Mouse (Mus musculus) brain, embryonic 18.5 days (tissue): ENCODE measurements around the gene Mus81.
"Not testable (repeated sequence)": the region's sequence is repeated elsewhere in the genome, so short reads cannot be mapped to it uniquely, and the experiment has no call there.

ENCODE experiments used
- DNase-seq: peaks from one replicate; pipeline ENCODE4 v3.0.0-alpha.2; 2012; ENCODE audit warnings: low read depth, low spot score

Mus81 gene

GRCm38 (mm10) chr19:5487768-5488550 lies at the start of gene Mus81:
Mus81 (minus strand) TSS chr19:5488402.
- peak; percentile 89 for DNase-seq

- DNase-seq = no peak
These were observed 44.3 kb upstream of the Mus81 start for GRCm38 (mm10) chr19:5532520-5532919.

GRCm38 (mm10) chr19:5530138-5530524 lies 41.9 kb upstream of the Mus81 start:
- no peak for DNase-seq

- DNase-seq = peak; percentile 24
These were observed 41.3 kb upstream of the Mus81 start for GRCm38 (mm10) chr19:5529325-5530137.

- DNase-seq = no peak
These were observed 37.0 kb upstream of the Mus81 start for GRCm38 (mm10) chr19:5525204-5525603.

- no peak for DNase-seq
These were observed 30.5 kb upstream of the Mus81 start for GRCm38 (mm10) chr19:5518721-5519120.

- no peak for DNase-seq
These were observed 28.8 kb upstream of the Mus81 start for GRCm38 (mm10) chr19:5516906-5517505.

GRCm38 (mm10) chr19:5515840-5516777 lies 27.9 kb upstream of the Mus81 start:
- no peak for DNase-seq

- no peak for DNase-seq
These were observed 24.8 kb upstream of the Mus81 start for GRCm38 (mm10) chr19:5513005-5513349.

GRCm38 (mm10) chr19:5512091-5513004 lies 24.1 kb upstream of the Mus81 start:
- DNase-seq = no peak

- no peak for DNase-seq
These were observed 23.0 kb upstream of the Mus81 start for GRCm38 (mm10) chr19:5511074-5511632.

GRCm38 (mm10) chr19:5510031-5511026 lies 22.1 kb upstream of the Mus81 start, which contains the start of gene Snx32:
Snx32 (minus strand) TSS chr19:5510538.
- DNase-seq = peak; percentile 98

- no peak for DNase-seq
These were observed 15.5 kb upstream of the Mus81 start, which contains the start of gene 1700020D05Rik for GRCm38 (mm10) chr19:5503687-5504086. 1700020D05Rik (minus strand) TSS chr19:5503787.

GRCm38 (mm10) chr19:5500330-5500875 lies 12.2 kb upstream of the Mus81 start:
- no peak for DNase-seq

GRCm38 (mm10) chr19:5496052-5496370 lies 7.8 kb upstream of the Mus81 start:
- no peak for DNase-seq

- DNase-seq = no peak
These were observed 7.3 kb upstream of the Mus81 start for GRCm38 (mm10) chr19:5495353-5496051.

GRCm38 (mm10) chr19:5494314-5494713 lies 6.1 kb upstream of the Mus81 start:
- DNase-seq = no peak

- DNase-seq = not testable (repeated sequence)
These were observed 5.1 kb upstream of the Mus81 start for GRCm38 (mm10) chr19:5493301-5493721.
